Mouse (Mus musculus): ENCODE data around the gene Ror1. TPM values are rescaled to one million over a fixed set of nuclear protein-coding genes. Genes with fewer than 3 reads are reported as not detected.

Gene Ror1
- total RNA-seq, 1 experiment from 2014 or later, result not detected

GRCm38 (mm10) chr4:100144744-100145143, 49.2 kb downstream of the Ror1 start:
- no peak for ATAC-seq (ENCODE audit: extremely low read depth, insufficient number of reproducible peaks, low FRiP score, poor library complexity, severe bottlenecking)

DNA sequence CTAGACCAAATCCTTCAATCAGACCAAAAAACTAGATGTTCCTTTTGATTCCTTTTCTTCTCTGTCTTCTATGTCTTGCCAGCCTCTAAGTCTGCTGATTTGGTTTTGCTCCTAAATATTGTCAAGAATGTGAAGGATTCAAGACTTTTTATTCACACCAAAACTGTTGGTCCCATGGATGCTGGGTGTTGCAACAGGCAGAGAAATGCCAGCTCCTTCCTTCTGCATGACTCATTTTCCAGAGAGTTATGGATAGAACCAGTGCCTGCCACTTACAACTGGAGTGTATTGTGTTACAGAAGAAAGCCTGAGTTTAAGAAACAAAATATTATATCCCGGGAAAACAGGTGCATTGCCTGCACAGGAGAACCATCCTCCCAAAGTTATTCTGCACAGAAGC, 55.2 kb downstream of the Ror1 start:
- no peak for ATAC-seq (ENCODE audit: extremely low read depth, insufficient number of reproducible peaks, low FRiP score, poor library complexity, severe bottlenecking)

DNA sequence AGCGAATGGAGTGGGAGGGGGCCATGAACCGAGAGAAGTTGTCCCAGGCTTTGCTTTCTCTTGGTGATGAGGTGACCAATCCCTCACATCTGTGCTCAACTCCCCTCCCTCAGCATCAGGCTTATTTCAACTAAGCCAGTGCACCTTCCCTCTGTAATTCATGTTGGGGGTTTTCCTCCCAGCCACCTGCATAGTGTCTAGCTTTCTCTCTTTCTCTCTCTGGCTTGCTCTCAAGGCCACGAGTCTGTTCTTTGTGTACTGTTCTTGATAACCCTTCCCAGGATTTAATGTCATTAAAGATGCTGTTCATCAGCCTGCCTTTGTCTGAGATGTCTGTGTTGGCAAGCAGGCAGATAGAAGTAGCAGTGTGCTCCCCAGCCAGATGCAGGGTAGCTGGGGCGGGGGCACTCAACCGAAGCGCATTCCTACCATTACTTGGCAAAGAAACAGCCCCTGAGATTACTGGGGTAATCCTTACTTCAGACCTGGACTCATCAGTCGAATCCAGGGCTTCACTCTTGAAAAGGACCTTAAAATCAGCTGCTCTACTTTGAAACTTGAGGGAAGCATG, 59.1 kb downstream of the Ror1 start:
- no peak for ATAC-seq (ENCODE audit: extremely low read depth, insufficient number of reproducible peaks, low FRiP score, poor library complexity, severe bottlenecking)

DNA sequence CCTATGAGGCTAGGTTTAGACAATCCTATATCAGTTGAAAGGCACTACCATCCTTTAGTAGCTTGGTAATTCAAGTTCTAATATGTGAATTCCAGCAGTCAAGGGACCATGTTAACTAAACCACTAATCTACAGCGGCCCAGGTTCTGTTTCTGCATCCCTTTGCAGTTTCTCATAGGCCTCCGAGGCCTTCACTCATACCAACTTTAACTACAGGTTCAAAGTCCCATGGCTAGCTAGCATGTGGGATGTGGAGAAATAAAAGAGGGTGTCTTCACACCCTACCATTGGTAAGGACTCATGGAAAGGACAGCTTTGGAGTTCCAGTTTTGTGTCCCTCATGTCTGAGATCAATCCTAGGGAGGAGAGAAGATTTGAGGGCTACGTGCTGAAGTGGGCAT, 60.1 kb downstream of the Ror1 start:
- ATAC-seq (ENCODE audit: extremely low read depth, insufficient number of reproducible peaks, low FRiP score, poor library complexity, severe bottlenecking), result no peak

- no peak for ATAC-seq (ENCODE audit: extremely low read depth, insufficient number of reproducible peaks, low FRiP score, poor library complexity, severe bottlenecking)
Measured at GRCm38 (mm10) chr4:100158401-100158800, 62.8 kb downstream of the Ror1 start.

GRCm38 (mm10) chr4:100160156-100160555, 64.6 kb downstream of the Ror1 start:
- no peak for ATAC-seq (ENCODE audit: extremely low read depth, insufficient number of reproducible peaks, low FRiP score, poor library complexity, severe bottlenecking)

DNA sequence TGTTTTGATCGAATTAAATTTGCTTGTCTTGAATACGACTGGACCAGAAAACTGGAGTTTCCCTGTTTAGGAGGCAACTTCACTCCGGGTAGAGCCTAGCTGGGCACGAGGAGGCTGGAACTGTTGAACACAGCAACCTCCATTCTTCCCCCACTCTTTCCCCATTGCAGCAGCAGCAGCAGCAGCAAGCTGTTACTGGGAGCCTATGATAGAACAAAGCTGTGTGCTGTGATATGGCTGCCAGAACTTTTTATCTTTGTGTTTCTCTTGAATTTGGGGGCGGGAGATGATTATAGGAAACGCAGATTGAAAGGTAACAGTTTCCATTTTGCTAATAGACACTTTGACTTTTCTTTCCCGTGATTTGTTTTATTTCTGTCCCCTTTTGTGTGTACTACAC, 70.2 kb downstream of the Ror1 start:
- no peak for ATAC-seq (ENCODE audit: extremely low read depth, insufficient number of reproducible peaks, low FRiP score, poor library complexity, severe bottlenecking)

DNA sequence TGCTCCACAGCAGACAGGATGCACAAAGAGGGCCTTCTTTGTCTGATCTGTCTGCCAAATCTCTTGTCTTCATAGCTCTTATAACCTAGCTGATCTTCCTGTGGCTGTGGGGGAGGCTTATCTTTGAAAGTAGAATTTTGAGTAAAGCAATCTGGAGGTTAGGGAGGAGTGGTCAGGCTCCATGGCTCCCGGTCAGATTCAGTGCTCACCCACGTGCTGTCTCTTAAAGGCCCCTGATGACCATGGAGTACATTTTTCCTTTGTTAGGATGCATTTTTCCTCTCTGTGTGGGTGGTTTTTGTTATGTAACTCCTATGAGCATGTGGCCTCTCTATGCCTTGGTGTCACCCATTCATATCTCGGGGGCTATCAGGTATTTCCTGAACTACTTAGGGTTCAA, 71.3 kb downstream of the Ror1 start:
- ATAC-seq (ENCODE audit: extremely low read depth, insufficient number of reproducible peaks, low FRiP score, poor library complexity, severe bottlenecking), result no peak

DNA sequence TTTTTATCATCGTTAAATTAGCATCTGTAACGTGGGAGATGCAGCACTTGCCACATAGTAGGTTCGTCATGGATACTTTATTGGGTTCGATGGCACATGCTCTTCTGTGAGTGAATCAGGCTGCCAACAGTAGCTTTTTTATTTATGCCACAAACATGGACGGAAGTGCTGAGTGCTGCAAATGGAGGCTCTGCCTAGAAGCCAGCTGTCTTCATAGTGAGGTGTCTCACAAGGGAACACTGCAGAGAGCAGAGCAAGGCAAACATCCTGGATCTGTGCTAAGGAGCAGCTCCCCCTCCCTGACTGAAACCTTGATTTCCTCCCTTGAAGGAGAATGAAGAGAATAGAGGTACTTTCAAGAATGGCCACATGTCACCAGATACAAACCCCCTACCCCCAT, 74.1 kb downstream of the Ror1 start:
- no peak for ATAC-seq (ENCODE audit: extremely low read depth, insufficient number of reproducible peaks, low FRiP score, poor library complexity, severe bottlenecking)

DNA sequence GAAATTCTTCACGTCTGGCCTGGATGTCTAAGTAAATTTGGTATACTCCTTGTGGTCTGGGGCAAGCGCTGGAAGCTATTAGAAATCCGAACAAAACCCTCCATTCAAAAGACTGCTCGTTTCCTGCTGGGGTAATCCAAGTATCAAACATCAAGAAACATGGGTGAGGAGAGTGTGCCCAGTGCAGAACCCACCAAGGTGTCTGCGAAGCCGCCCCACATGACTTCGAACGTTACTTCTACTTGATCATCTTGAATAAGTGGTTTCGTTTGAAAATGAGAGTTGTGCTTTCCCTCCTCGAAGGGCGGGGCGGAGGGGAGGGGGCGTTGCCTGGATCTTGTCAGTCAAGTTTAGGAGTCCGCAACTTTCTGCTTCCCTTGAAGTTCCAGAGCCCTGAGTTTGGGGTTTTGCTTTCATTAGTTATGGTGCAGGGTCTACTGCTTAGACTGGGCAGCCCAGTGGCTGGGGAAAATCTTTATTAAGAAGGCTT, 74.6 kb downstream of the Ror1 start:
- ATAC-seq (ENCODE audit: extremely low read depth, insufficient number of reproducible peaks, low FRiP score, poor library complexity, severe bottlenecking), result no peak

DNA sequence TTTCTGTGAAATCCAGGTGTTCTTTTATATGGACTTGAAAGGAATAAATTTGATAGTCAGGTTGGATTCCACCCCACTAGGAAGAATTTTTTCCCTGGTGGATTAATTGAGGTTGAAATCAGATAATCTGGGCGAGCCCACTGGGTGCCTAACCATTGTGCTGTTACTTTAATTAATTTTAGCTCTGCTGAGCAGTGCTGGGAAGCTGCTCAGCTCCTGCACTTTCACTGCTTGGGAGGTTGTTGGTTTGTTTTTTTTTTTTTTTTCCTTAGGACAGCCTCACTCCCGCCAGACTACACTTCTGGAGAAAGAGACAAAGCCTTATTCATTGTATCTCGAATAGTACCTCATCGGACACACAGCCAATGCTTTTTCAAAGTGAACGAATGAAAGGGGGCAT, 75.2 kb downstream of the Ror1 start:
- ATAC-seq (ENCODE audit: extremely low read depth, insufficient number of reproducible peaks, low FRiP score, poor library complexity, severe bottlenecking), result no peak

DNA sequence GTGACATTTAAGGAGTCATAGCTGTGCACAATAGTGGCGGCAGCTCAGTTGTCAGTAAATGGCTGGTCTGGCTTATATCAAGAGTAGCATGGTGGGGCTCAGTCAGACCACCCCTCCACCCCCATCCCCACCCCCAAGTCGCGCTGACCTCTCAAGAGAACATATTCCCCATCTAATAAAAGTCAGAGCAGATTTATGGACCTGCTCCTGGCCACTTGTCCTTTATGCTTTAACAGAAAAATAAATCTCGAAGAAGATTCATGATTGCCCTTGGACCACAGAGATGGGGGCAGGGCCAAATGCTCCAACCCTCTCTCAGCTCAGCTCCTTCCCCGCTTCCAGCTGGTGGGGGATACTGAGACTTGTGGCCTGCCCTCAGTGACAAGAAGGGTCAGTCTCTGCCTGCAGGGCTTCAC, 75.9 kb downstream of the Ror1 start:
- no peak for ATAC-seq (ENCODE audit: extremely low read depth, insufficient number of reproducible peaks, low FRiP score, poor library complexity, severe bottlenecking)

GRCm38 (mm10) chr4:100175594-100175993, 80.0 kb downstream of the Ror1 start:
- no peak for ATAC-seq (ENCODE audit: extremely low read depth, insufficient number of reproducible peaks, low FRiP score, poor library complexity, severe bottlenecking)

- no peak for ATAC-seq (ENCODE audit: extremely low read depth, insufficient number of reproducible peaks, low FRiP score, poor library complexity, severe bottlenecking)
Measured at GRCm38 (mm10) chr4:100178316-100178715, 82.7 kb downstream of the Ror1 start.

- no peak for ATAC-seq (ENCODE audit: extremely low read depth, insufficient number of reproducible peaks, low FRiP score, poor library complexity, severe bottlenecking)
Measured at GRCm38 (mm10) chr4:100181676-100182075, 86.1 kb downstream of the Ror1 start.

- ATAC-seq (ENCODE audit: extremely low read depth, insufficient number of reproducible peaks, low FRiP score, poor library complexity, severe bottlenecking), result no peak
Measured at GRCm38 (mm10) chr4:100186781-100187180, 91.2 kb downstream of the Ror1 start.

- ATAC-seq (ENCODE audit: extremely low read depth, insufficient number of reproducible peaks, low FRiP score, poor library complexity, severe bottlenecking), result no peak
Measured at GRCm38 (mm10) chr4:100187563-100188200, 92.1 kb downstream of the Ror1 start.

DNA sequence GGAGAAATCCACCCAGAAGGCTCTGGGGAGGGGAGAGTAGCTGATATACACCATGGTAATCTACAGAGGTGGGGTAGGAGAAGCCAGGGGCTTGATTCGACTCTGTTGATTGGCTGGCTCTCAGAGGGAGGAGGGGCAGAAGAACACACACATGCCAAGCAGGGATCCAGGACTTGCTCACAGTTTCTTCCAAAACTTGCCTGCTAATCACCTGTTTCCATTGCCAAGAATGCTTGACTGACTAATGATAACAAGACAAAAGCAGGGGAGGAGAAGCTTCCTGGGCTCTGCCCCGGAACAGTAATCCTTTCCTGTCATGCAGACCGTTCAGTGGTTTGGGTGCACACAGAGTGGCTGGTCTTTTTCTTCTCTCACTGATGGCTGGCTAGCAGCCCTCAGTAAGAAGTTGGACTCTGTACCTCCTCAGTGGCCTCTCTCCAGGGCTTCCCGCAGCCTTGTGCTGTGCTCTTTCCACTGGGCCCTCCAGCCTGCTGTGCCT, 92.7 kb downstream of the Ror1 start:
- no peak for ATAC-seq (ENCODE audit: extremely low read depth, insufficient number of reproducible peaks, low FRiP score, poor library complexity, severe bottlenecking)

- ATAC-seq (ENCODE audit: extremely low read depth, insufficient number of reproducible peaks, low FRiP score, poor library complexity, severe bottlenecking), result no peak
Measured at GRCm38 (mm10) chr4:100191483-100191882, 95.9 kb downstream of the Ror1 start.

DNA sequence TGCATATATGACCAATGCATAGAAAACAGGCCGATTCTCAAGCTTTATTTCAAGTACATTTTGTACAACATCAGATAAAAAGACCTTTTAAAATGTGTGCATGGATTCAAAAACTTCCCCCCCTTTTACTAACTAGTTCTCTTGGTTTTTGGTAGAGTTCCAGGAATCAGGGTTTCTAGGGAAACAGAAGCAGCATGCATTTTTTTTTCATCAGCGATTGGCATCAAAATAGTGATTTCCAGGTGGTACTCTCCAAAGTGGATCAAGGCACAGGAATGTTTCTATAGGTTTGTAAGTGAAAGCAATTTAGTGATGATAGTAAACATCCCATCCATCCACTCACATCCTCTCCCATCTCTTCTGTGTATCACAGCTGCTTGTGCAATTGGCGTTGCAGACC, 98.5 kb downstream of the Ror1 start:
- no peak for ATAC-seq (ENCODE audit: extremely low read depth, insufficient number of reproducible peaks, low FRiP score, poor library complexity, severe bottlenecking)
